Mouse (Mus musculus): ENCODE measurements around the gene Npff. TPM values are rescaled to one million over a fixed set of nuclear protein-coding genes. Genes with fewer than 3 reads are reported as not detected.
A peak's percentile ranks its signal among the peaks of the same experiment; 100 is the strongest.

The Npff gene
- polyA plus RNA-seq, 1 experiment: 0.84 TPM

- peak; percentile 98 for TF ChIP-seq POLR2AphosphoS2 (IDR thresholded peaks at IDR 0.05; ENCODE audit: insufficient read length, low read depth)
- TF ChIP-seq SRF (IDR thresholded peaks at IDR 0.05; ENCODE audit: control insufficient read depth, insufficient read length, low read depth): peak; percentile 63
- TF ChIP-seq TCF12 (IDR thresholded peaks at IDR 0.05; ENCODE audit: insufficient read depth, poor library complexity, severe bottlenecking): no peak
- TF ChIP-seq CEBPB (IDR thresholded peaks at IDR 0.05; ENCODE audit: insufficient read depth, poor library complexity, severe bottlenecking): no peak
- no peak for TF ChIP-seq USF1 (IDR thresholded peaks at IDR 0.05; ENCODE audit: low read depth)
- TF ChIP-seq TCF3 (IDR thresholded peaks at IDR 0.05; ENCODE audit: insufficient read length, low read depth): no peak
- TF ChIP-seq MAX (IDR thresholded peaks at IDR 0.05; ENCODE audit: low read depth): no peak
- TF ChIP-seq E2F4 (IDR thresholded peaks at IDR 0.05; ENCODE audit: insufficient read depth): peak; percentile 76
- peak; percentile 81 for TF ChIP-seq POLR2A (IDR thresholded peaks at IDR 0.05; ENCODE audit: insufficient read length, low read depth)
- TF ChIP-seq MYOG (IDR thresholded peaks at IDR 0.05; ENCODE audit: control insufficient read depth in 1 of 3, insufficient read depth in 1 of 3, insufficient read length in 2 of 3, low read depth in 2 of 3): peak in 2 of 3 experiments; percentile 57 to 78
- no peak for TF ChIP-seq REST (IDR thresholded peaks at IDR 0.05; ENCODE audit: insufficient read depth, insufficient read length)
- TF ChIP-seq MYOD1 (IDR thresholded peaks at IDR 0.05; ENCODE audit: control insufficient read depth in 1 of 3, insufficient read length in 2 of 3, low read depth in 2 of 3): peak in 2 of 3 experiments; percentile 65 to 71
- Histone ChIP-seq H3K4me3 (peak within 1 kb of the TSS; percentile 56), H3K36me3 (ENCODE audit: control insufficient read depth, insufficient read depth) (peaks cover 10% of the 10 kb centered on the region), H3K27me3 (ENCODE audit: control insufficient read depth, insufficient read depth, insufficient read length) (no peaks in the 10 kb centered on the region), H3K79me2 (ENCODE audit: control insufficient read depth, insufficient read depth) (peaks cover 29% of the 10 kb centered on the region), H3ac (ENCODE audit: control insufficient read depth, insufficient read length) (peak within 1 kb of the TSS; percentile 37), H3K4me2 (ENCODE audit: low read depth) (peak within 1 kb of the TSS; percentile 100)
These were observed 6.5 kb downstream of the Npff start, which contains the start of gene Tarbp2 for GRCm38 (mm10) chr15:102517976-102518858. TSS of gene Tarbp2 (plus strand) at chr15:102518192.

- Histone ChIP-seq H3K4me2 (ENCODE audit: low read depth) (peak overlapping the region; percentile 100), H3ac (ENCODE audit: control insufficient read depth, insufficient read length) (peak overlapping the region; percentile 37), H3K4me3 (peak overlapping the region; percentile 56), H3K27me3 (ENCODE audit: control insufficient read depth, insufficient read depth, insufficient read length) (no peaks in the 10 kb centered on the region), H3K79me2 (ENCODE audit: control insufficient read depth, insufficient read depth) (peaks cover 29% of the 10 kb centered on the region), H3K36me3 (ENCODE audit: control insufficient read depth, insufficient read depth) (peaks cover 9% of the 10 kb centered on the region)
- TF ChIP-seq POLR2A (IDR thresholded peaks at IDR 0.05; ENCODE audit: insufficient read length, low read depth) (peak; percentile 65), SRF (IDR thresholded peaks at IDR 0.05; ENCODE audit: control insufficient read depth, insufficient read length, low read depth) (peak; percentile 51), POLR2AphosphoS2 (IDR thresholded peaks at IDR 0.05; ENCODE audit: insufficient read length, low read depth) (peak; percentile 43), MYOD1 (IDR thresholded peaks at IDR 0.05; ENCODE audit: control insufficient read depth in 1 of 3, insufficient read length in 2 of 3, low read depth in 2 of 3) (no peak)
These were observed 7.1 kb downstream of the Npff start for GRCm38 (mm10) chr15:102517631-102517975.

- Histone ChIP-seq H3K36me3 (ENCODE audit: control insufficient read depth, insufficient read depth) (peaks cover 3% of the 10 kb centered on the region), H3K79me2 (ENCODE audit: control insufficient read depth, insufficient read depth) (peaks cover 29% of the 10 kb centered on the region), H3ac (ENCODE audit: control insufficient read depth, insufficient read length) (peak within 1 kb of the TSS; percentile 37), H3K27me3 (ENCODE audit: control insufficient read depth, insufficient read depth, insufficient read length) (no peaks in the 10 kb centered on the region), H3K4me2 (ENCODE audit: low read depth) (peak within 1 kb of the TSS; percentile 100), H3K4me3 (peak within 1 kb of the TSS; percentile 56)
- TF ChIP-seq TCF12 (IDR thresholded peaks at IDR 0.05; ENCODE audit: insufficient read depth, poor library complexity, severe bottlenecking): no peak
- no peak for TF ChIP-seq REST (IDR thresholded peaks at IDR 0.05; ENCODE audit: insufficient read depth, insufficient read length)
- no peak for TF ChIP-seq MYOD1 (IDR thresholded peaks at IDR 0.05; ENCODE audit: control insufficient read depth in 1 of 3, insufficient read length in 2 of 3, low read depth in 2 of 3)
- TF ChIP-seq E2F4 (IDR thresholded peaks at IDR 0.05; ENCODE audit: insufficient read depth): no peak
- peak; percentile 60 for TF ChIP-seq POLR2AphosphoS2 (IDR thresholded peaks at IDR 0.05; ENCODE audit: insufficient read length, low read depth)
- no peak for TF ChIP-seq MAX (IDR thresholded peaks at IDR 0.05; ENCODE audit: low read depth)
- no peak for TF ChIP-seq TCF3 (IDR thresholded peaks at IDR 0.05; ENCODE audit: insufficient read length, low read depth)
- TF ChIP-seq CEBPB (IDR thresholded peaks at IDR 0.05; ENCODE audit: insufficient read depth, poor library complexity, severe bottlenecking): no peak
- no peak for TF ChIP-seq USF1 (IDR thresholded peaks at IDR 0.05; ENCODE audit: low read depth)
- peak; percentile 46 for TF ChIP-seq POLR2A (IDR thresholded peaks at IDR 0.05; ENCODE audit: insufficient read length, low read depth)
These were observed 7.9 kb downstream of the Npff start, which contains the start of gene Map3k12 for GRCm38 (mm10) chr15:102516728-102517404. TSS of gene Map3k12 (minus strand) at chr15:102517064.

- H3K79me2 ChIP-seq (ENCODE audit: control insufficient read depth, insufficient read depth): peaks cover 27% of the 10 kb centered on the region
- peak overlapping the region; percentile 56 for H3K4me3 ChIP-seq
- peak overlapping the region; percentile 100 for H3K4me2 ChIP-seq (ENCODE audit: low read depth)
- peak overlapping the region; percentile 37 for H3ac ChIP-seq (ENCODE audit: control insufficient read depth, insufficient read length)
- TF ChIP-seq CEBPB (IDR thresholded peaks at IDR 0.05; ENCODE audit: insufficient read depth, poor library complexity, severe bottlenecking) (no peak), TCF3 (IDR thresholded peaks at IDR 0.05; ENCODE audit: insufficient read length, low read depth) (no peak), SRF (IDR thresholded peaks at IDR 0.05; ENCODE audit: control insufficient read depth, insufficient read length, low read depth) (no peak), TCF12 (IDR thresholded peaks at IDR 0.05; ENCODE audit: insufficient read depth, poor library complexity, severe bottlenecking) (no peak), REST (IDR thresholded peaks at IDR 0.05; ENCODE audit: insufficient read depth, insufficient read length) (no peak), POLR2A (IDR thresholded peaks at IDR 0.05; ENCODE audit: insufficient read length, low read depth) (no peak), USF1 (IDR thresholded peaks at IDR 0.05; ENCODE audit: low read depth) (no peak)
- H3K36me3 ChIP-seq (ENCODE audit: control insufficient read depth, insufficient read depth): no peaks in the 10 kb centered on the region
- no peaks in the 10 kb centered on the region for H3K27me3 ChIP-seq (ENCODE audit: control insufficient read depth, insufficient read depth, insufficient read length)
These were observed 8.4 kb downstream of the Npff start for GRCm38 (mm10) chr15:102516293-102516692.
